Mouse (Mus musculus) monocyte, adult 2 months (primary cell): Measurements from ENCODE around the gene Nf2.

ENCODE experiments used
- DNase-seq, 2 experiments: peaks; one replicate each; pipeline ENCODE4 v3.0.0; 2022; ENCODE audit warnings: low spot score in 2 of 2, low read depth in 1 of 2

The Nf2 gene

DNA sequence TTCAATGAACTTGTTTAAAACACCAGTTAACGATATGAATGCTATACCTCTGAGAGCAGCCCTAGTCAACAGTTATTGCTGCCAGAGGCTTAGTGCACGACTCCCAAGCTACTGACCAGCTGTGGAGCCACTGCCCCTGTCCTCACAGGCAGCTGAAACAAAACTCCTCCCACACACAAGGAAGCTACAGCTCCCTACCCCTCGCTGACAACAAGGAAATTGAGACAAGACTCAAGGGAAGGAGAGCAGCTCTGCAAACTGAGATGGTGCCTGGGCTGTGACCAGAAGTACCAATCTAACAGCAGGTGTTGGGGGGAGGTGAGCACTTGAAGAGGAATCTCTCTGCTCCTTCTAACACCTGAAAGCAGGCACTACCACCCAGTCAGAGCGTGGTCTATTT, 48.7 kb downstream of the Nf2 start:
- no peak for DNase-seq

DNA sequence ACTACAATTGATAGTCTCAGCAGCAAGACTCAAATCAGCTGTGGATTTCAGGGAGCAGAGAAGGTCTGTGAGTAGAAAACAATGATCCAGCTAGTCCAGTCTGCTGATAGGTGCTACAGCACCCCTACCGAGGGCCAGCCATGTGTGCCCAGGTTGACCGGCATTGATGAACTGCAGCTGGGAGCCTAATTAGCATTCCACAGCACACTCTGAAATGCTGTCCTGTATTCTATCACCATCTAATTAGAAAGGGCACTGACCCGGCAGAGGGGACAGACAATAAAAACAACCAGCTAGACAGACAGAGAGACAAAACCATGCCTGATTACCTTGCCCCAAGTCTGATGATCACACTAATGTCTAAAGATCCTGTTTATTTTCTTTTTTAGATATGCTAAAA, 56.3 kb downstream of the Nf2 start:
- no peak for DNase-seq

DNA sequence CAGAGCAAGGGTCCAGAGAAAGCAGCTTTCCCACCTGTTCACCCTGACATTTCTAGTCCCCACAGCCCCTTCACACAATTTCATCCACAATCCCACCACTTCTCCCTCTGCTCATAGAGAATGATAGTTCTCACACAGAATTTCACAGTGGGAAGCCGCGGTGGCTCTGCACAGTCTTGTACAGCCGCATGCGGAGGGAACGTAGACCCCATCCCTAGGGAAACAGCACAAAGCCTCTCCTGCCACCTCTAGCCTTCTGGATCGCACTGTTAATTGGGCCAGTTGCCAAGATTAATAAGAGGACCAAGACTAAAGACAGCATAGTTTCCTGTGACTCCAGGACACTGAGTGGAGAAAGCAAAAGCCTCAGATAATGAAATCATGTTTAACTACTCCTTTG, 57.8 kb downstream of the Nf2 start:
- no peak for DNase-seq

DNA sequence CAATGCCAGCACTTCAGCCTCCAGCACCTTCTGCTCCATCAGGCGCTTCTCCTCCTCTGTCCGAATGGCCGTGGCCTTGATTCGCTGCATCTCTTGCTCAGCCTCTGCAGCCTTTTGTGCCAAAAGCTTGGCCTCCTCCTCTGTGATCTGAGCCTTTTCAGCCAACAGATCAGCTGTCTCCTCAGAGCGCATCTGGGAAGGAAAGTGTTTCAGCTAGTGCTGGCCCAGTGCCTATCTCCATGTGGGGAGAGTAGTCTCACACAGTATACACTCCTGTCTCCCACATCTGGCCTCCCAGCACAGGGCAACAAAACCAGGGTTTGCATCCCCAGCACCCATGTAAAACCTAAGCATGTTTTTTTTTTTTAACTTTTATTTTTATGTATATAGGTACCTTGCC, 59.6 kb downstream of the Nf2 start:
- DNase-seq = no peak

DNA sequence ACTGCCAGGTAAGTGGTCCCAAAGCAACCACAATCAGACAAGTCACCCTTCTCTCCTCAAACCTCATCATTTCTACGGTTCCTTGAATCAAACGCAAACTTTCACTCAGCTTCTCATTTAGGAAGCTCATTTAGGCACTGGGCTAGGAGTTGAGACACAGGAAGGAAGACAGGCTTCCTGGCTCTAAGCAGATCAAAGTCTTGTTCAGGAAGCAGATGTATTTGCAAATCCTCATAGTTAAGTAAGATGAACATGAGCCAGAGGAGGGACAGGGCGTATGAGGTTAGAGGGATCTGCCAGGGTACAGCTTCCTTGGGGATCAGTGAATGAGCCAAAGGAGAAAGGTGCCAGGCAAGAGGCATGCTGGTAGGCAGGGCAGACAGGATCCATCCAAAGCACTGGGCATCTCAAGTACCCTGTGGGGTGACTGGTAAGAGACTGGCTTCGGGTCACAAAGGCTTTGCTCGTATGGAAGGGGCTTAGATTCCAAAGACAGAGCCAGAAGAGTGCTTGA, 64.7 kb downstream of the Nf2 start:
- DNase-seq = no peak

DNA sequence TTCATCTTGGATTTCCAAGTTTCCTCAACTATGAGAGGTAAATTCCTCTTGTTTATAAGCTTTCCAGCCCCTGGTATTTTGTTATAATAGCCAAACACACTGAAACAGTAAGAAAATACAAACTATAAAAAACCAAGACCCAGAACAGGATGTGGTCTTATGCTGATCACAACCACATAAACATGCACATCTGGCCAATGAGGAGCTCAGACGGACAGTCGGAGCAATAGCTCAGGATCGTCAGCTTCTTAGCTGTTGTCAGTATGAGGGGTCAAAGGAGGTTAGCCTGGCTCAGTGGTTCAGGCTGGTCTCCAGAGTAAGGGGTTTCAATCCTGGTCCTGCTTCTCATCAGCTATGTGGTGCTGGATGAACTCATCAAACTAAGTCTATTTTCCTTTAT, 66.2 kb downstream of the Nf2 start:
- no peak for DNase-seq

DNA sequence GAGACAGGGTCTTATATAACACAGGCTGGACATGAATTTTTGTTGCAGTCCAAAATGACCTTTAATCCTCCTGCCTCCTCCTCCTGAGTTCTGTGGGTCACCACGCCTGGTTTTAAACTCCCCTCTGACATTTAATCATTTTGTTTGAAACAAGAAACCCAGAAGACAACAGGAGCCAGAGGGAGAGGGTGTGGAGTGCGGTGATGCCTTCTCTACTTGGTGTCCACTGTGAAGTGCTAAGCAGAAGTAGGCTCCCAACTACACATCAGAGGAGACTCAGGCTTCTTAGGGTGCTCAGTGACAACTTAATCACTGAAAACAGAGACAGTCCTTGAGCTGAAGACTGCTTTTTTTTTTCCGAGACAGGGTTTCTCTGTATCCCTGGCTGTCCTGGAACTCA, 68.4 kb downstream of the Nf2 start:
- DNase-seq = no peak

DNA sequence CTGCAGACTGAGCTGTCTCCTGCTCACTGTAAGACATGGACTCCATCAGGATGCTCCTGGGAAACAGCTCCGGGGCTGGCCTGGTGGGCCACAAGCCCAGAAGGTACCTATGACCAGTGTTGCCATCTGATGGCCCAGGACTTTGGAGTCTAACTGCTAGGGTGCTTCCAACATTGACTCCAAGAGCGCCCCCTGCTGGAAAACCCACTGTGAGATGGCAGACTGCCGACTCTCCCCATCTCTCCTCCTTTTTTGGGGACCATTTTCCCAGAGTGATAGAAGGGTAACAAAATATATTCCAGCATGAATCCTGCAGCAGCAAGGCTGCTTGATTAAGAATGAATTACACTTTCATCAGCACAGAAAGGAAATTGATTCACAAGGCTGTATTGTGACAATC, 76.4 kb downstream of the Nf2 start:
- peak in 1 of 2 experiments; percentile 14 for DNase-seq

DNA sequence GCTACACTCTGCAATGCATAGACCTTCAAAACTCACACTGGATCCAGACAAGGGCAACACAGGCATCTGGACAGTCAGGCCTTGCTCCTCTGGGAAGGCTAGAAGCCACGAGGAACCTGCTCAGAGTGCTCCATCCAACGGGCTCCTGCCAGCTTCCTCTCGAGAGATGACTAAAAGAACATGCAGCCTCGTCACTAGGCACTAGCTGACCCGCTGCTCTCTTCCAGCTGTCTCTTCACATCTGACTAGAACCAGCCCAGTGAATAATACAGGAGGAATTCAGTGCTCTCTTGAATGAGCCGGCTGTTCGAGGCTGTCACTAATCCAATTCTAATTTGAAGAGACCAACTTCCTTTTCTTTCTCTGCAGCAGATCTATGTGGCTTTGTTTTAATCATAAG, 77.6 kb downstream of the Nf2 start:
- DNase-seq = no peak

DNA sequence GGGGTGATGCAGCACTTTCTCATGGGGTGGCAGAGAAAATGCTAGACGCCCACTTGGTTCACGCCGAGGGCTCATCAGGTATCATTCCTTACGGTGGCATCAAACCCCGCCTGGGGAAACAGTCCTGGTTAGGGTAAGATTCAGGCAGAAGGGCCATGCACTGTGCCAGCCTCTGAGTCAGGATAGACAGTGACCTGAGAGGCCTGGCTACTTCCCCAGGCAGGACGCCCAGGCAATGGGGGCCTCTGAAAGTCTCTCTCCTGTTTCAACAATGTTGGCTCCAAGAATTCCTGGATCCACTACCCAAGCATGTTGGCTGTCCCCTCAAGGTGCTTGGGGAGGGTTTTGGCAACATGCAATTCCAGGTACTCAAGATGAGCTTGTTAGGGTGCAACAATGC, 79.5 kb downstream of the Nf2 start:
- DNase-seq = no peak

DNA sequence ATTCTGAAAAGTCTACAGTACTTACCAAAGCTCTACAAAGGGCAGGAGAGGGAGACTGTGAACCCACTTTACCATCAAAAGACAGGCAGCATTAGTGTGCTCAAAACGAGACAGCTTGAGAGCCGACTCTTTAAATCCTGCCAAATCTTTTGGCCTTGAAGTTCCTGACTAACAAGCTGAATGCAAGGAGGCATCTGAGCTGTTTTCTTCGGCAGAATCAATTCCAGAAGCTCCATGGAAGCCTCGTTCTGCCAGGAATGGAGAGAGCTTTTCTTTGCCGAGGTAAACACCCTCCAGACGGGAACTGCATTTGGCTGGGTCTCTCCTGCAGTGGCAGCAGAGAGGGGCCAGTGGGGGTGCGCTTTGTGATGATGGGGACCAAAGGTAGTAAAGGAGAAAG, 80.0 kb downstream of the Nf2 start:
- DNase-seq = no peak

DNA sequence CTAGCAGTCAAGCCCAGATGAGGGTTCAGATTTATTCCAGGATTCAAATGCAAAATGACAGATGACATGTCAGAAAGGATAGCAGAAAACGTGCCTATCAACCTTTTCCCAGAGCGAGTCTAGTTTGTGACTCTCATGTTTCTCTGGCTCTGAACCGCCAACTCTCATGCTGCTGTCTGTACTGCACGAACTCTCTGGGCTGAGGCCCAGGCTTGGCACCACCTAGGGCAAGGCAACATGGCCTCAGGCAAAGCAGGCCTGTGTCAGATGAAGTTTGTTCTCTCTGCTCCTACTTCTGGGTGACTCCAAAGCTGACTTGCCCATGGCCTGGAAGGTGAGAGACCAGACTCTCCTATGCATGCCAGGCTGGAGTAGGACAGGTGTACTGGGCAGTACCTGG, 80.9 kb downstream of the Nf2 start:
- DNase-seq = no peak

DNA sequence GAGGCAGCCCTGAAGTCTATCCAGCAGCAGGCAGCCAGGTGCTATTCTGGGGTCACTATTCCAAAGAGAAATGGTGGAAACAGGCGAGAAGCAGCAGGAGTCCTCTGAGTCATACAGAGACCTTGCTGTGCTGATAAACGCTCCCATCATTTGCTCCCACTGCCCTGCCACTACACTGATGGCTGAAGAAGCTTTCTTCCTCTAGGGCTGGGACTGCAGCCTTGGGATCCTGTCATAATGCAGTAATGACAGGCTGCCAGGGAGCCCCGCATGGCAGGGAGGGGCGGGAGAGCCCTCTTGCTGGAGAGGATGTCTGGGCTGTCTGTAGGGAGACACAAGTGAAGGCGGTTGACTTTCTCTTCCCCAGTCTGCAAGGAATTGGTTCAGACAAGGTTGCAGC, 84.9 kb downstream of the Nf2 start:
- DNase-seq = no peak

DNA sequence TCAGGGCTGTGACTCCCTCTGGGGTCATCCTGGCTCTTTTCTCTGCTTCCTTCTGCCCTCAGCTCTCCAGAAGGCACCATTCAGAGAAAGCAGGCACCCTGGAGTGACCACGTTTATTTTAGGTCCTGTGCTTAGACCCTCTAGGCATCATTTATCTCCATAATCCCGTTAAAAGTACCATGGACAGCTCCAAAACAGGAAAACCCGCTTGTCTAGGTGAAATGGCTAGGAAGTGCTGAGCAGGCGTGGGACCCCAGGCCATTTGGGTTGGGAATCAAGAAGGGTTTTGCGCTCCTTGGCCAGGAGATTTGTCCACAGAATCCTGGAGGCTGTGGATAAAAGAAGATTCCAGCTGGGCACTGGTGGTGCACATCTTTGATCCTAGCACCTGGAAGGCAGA, 85.7 kb downstream of the Nf2 start:
- DNase-seq = no peak

DNA sequence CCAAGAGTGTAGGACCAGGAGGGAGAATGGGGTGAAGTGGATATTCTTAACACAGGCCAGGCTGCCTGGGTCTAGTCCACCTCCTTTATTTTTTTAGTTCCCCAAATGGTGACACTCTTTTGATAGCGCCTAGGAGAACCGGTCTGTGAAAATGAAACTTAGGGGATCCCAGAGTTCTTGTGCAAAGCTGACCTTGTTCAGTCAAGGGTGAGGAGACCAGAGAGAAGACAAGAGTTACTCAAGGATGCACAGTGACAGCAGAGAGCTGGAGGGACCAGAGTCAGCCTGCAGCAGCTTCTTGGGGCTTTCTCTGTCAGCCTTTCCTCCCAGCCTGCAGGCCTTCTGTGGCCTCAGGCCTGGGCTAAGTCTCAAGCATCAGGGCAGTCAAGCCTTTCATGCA, 86.8 kb downstream of the Nf2 start:
- DNase-seq = no peak

DNA sequence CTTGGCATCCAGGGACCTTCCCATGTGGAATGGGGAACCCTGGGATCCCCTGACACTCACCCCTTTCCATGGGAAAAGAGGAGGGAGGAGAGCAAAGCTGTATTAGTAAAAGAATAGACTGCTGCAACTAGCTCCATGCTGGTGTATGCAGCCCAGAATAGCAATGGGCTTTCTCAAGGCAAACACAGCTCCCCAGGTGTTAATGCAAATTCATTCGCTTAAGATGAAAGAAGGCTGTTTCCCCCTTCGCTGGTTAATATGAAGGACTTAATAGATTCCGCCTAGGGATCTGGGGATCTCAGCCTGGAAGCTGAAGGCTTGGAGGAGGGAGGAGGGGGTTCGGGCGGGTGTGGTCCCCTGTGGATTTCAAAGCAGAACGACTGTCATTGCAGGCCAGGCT, 87.3 kb downstream of the Nf2 start:
- DNase-seq = no peak

DNA sequence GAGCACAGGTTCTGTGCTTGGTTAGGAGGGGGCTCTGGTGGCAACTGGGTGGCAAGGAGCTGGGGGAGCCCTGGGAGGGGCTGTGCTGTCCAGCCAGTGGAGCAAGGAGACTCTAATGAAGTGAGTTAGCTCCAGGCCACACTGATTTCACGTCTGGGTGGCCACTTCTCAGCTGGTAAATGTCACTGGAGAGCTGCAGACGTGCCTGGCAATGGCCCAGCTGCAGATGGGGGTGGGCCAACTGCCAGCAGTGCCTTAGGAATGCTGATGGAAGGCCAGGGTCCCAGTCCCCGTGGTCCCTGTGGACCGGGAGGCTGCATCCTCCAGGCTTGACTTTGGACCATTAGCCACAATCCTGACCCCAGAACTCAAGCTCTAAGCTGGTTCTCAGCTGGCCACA, 88.9 kb downstream of the Nf2 start:
- DNase-seq = no peak

DNA sequence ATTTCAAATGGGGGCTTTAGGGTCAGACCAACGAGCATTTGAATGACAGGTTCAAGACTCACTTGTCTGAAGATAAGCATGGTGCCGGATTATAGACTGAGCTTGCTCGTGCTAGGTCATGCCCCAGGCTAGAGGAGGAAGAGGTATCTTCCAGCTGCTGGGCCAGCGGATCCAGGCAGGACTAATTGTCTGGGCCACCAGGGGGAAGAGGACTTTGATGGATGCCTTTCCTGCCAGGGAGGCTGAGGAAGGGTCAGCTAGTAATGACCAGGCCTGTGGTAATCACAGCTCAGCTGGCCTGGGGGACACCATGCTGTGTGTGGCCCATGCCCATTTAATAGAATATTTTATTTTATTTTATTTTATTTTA, 91.6 kb downstream of the Nf2 start:
- DNase-seq = no peak

DNA sequence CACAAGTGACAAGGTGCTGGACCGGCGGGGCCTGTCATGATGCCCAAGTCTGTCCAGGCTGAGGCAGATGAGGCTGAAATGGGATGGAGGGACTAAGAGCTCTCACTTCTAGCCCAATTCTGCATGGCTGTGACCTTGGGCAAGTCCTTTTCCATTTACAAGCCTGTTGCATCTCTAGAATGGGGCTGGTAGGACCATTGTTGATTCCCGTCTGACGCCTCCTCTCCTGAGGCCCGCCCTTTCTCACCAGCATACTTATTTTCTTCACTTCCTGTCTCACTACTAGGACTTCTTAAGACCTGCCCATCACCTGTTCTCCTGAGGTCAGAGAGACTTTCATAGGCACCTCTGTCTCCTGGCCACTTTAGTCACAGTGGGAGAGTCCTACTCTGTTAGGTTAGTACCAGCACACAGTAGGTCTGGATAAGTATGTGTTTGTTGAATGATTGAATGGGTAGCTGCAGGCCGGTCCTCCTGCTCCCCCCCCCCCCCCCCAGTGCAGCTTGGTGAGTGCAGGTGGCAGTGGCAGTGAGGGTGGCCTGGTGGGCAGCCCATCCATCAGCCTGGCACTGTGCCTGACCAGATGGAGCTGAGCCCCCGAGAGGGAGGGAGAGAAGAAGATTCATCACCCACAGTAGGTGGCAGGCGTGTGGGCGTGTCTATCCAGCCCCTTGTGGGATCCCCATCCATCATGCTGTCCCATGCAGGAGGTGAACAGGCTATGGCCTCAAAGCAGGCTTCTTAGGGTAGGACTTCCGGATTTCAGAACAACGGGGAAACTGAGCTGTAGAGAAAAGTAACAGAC, 92.2 kb downstream of the Nf2 start:
- DNase-seq = no peak

DNA sequence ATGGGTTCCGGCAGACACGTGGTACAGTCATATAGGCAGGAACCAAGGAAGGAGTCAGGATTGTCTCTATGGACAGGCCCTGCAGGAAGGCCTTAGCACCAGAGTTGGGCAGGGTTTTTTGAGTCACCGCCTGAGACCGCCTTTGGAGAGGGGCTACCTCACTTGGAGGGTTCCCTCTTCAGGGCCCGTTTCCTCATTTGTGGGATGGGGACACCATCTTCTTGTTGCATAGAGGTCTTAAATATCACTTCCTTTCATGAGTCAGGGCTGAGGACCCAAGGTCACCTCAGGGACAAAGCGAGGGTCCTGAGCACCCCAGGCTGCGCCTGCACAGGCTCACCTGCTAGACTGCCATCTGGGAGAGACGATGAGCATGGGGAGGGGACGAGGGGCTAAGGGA, 92.9 kb downstream of the Nf2 start:
- peak; percentile 6 to 39 for DNase-seq

DNA sequence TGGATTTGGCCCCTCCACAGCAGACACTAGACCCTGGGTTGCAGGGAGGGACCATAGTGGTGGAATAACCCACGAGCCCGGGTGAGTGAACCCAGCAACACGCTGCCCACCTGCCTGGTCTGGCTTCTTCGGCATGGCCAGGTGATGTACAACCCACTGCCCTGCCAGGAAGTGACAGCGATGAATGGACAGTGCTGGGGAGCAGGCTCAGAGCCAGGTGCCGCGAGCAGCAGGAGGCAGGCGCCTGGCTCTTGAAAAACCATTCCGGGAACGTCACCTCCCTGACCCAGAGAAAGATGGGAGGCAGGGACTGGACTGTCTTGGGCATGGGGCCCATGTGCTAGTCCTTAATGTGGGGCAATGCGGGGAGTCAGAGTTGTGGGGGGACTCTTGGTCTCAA, 94.5 kb downstream of the Nf2 start:
- DNase-seq = no peak

DNA sequence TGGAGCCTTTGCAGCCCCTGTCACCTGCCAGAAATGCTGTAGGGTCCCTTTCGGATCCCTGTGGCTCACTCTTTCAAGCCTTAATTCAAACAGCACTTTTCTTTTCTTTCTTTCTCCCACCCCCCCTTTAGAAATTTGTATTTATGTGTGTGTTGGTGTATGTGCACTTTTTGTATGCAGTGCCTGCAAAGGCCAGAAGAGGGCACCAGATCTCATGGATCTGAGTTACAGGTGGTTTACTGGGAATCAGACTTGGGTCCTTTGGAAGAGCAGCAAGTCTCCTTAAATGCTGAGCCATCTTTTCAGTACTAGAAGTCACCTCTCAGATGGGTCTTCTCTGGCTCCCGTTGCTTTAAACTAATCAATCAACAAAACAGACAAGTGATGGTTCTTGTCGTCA, 95.3 kb downstream of the Nf2 start:
- DNase-seq = no peak

DNA sequence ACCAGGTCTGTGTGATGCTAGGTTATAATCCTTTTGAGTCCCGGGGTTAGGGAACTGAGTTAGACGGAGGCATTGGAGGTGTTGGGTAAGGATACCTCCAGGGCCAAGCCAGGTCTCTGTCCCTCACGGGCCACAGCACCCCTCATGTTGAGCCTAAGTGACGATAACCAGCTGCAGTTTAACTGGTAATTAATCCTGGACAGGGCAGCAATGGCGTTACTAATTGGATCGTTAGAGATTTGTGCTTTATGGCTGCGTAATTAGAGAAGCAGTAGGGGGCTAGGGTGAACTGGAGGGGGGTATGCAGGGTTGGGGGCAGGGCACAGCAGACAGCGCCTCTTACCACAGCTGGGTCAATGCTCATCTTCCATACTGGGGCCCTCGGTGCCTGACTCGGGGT, 96.5 kb downstream of the Nf2 start:
- DNase-seq = no peak
